Mouse (Mus musculus): ENCODE measurements at regions not wholly inside any gene's neighbourhood (a gene's known extent, or its start where the extent isn't known, plus 50 kb on each side); places are given as distances from the start of the nearest gene placed in this dataset.

DNA sequence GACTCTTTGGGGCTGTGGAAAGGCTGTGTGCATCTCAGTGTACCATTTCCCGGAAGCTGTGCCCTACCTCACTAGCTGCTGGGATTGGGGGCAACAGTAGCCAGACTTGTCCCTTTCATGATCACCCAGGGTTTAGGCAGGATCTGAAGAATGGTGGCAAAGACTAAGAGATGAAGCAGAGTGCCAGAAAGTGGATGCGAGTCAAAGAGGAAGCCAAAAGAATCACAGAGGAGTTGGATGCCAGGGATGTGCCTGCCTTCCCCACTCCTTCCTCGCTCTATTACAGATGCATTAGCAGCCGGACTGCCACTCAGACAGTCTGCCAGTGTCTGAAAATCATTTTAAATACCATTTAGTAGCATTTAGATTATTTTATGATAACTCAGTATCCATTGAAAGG, 271.5 kb upstream of the Slc24a2 start:
- no peak for ATAC-seq (ENCODE audit: low FRiP score, low read depth)
- Histone ChIP-seq H3K9ac (no peak overlapping the region), H3K4me2 (replicated peaks) (no peak overlapping the region), H3K9me3 (no peaks in the 10 kb centered on the region), H3K4me3 (no peak overlapping the region), H3K27me3 (no peaks in the 10 kb centered on the region), H3K27ac (no peak overlapping the region), H3K36me3 (no peaks in the 10 kb centered on the region), H3K4me1 (no peaks in the 10 kb centered on the region)
- WGBS, result 93% methylated on average over 4 of the region's 4 CpGs

DNA sequence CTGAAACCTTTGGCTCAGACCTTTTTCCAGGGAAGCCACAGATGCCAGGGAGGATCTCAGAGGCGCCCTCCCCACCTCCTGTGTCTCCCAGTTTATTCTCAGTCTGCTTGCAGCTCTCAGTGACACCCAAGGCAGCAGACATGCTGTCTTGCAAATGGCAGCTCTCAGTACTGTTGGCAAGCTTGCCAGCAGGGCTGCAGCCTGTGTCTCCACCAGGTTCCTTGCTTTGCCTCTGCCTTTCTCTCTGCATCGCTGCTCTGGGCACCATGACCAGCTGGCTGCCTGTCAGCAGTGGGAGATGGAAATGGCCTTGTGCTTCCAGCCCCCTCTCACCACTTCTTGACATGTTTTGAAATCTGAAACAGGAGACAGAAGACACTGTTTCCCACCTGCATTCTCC, 270.2 kb upstream of the Slc24a2 start:
- Histone ChIP-seq H3K4me1 (no peaks in the 10 kb centered on the region), H3K27ac (no peak overlapping the region), H3K9me3 (no peaks in the 10 kb centered on the region), H3K27me3 (no peaks in the 10 kb centered on the region), H3K4me2 (replicated peaks) (no peak overlapping the region), H3K4me3 (no peak overlapping the region), H3K36me3 (no peaks in the 10 kb centered on the region), H3K9ac (no peak overlapping the region)
- WGBS, result 71% methylated on average over 2 of the region's 2 CpGs
- no peak for ATAC-seq (ENCODE audit: low FRiP score, low read depth)

DNA sequence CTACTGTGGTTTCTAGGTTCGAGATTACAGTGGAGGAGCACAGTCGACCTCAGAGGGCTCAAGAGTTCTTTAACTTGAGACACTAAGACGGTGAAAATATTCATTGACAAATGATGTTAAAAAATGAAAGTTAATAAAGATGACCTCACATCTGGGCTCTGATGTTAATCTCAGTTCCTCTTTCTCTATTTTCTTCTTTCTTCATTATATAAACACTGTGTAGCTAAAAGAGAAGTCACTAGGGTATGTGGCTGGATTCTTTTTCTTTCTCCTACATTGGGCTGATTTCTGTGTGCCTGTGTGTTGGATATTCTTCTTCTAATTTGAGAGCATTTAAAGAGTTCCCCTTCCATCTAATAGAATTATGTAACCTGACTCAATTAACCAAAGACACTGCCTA, 257.5 kb upstream of the Slc24a2 start:
- Histone ChIP-seq H3K4me2 (replicated peaks) (no peak overlapping the region), H3K4me1 (no peaks in the 10 kb centered on the region), H3K27me3 (no peaks in the 10 kb centered on the region), H3K9me3 (no peaks in the 10 kb centered on the region), H3K27ac (no peak overlapping the region), H3K4me3 (no peak overlapping the region), H3K36me3 (no peaks in the 10 kb centered on the region), H3K9ac (no peak overlapping the region)
- 84% methylated on average over 3 of the region's 3 CpGs for WGBS
- no peak for ATAC-seq (ENCODE audit: low FRiP score, low read depth)

DNA sequence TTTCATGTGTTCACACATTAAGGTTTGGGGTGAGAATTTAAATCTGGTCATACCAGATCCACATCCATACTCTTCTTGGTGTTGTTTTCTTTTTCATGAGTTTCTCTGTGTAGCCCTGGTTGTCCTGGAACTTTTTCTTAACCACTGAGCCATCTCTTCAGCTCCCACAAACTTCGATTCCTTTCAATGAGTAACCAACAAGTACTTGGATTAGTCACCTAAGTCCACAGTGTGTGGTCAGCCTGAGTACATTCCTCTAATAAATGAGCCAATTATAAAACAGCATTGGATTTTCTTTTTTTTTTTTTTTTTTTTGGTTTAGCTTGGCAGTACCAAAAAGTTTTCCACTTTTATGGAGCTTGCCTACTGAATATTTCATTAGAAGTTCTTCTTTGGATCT, 245.3 kb upstream of the Slc24a2 start:
- no peaks in the 10 kb centered on the region for H3K4me1 ChIP-seq
- no peaks in the 10 kb centered on the region for H3K9me3 ChIP-seq
- no peak overlapping the region for H3K9ac ChIP-seq
- 60% methylated on average over 1 of the region's 1 CpGs for WGBS
- H3K4me3 ChIP-seq, result no peak overlapping the region
- H3K27me3 ChIP-seq, result no peaks in the 10 kb centered on the region
- H3K27ac ChIP-seq, result no peak overlapping the region
- no peak for ATAC-seq (ENCODE audit: low FRiP score, low read depth)
- H3K4me2 ChIP-seq (replicated peaks), result no peak overlapping the region
- no peaks in the 10 kb centered on the region for H3K36me3 ChIP-seq

- no peak overlapping the region for H3K4me3 ChIP-seq
- no peaks in the 10 kb centered on the region for H3K27me3 ChIP-seq
- no peaks in the 10 kb centered on the region for H3K9me3 ChIP-seq
- no peak overlapping the region for H3K27ac ChIP-seq
- WGBS, result 90% methylated on average over 16 of the region's 16 CpGs
- ATAC-seq (ENCODE audit: low FRiP score, low read depth), result no peak
- no peak overlapping the region for H3K9ac ChIP-seq
- no peaks in the 10 kb centered on the region for H3K36me3 ChIP-seq
- no peak overlapping the region for H3K4me2 ChIP-seq (replicated peaks)
- H3K4me1 ChIP-seq, result no peaks in the 10 kb centered on the region
Measured at GRCm38 (mm10) chr4:87473331-87474039, 243.2 kb upstream of the Slc24a2 start.

- 75% methylated on average over 1 of the region's 1 CpGs for WGBS
- H3K4me3 ChIP-seq, result no peak overlapping the region
- H3K9me3 ChIP-seq, result no peaks in the 10 kb centered on the region
- H3K4me2 ChIP-seq (replicated peaks), result no peak overlapping the region
- no peaks in the 10 kb centered on the region for H3K36me3 ChIP-seq
- no peaks in the 10 kb centered on the region for H3K27me3 ChIP-seq
- H3K4me1 ChIP-seq, result no peaks in the 10 kb centered on the region
- H3K9ac ChIP-seq, result no peak overlapping the region
- ATAC-seq (ENCODE audit: low FRiP score, low read depth), result no peak
- H3K27ac ChIP-seq, result no peak overlapping the region
Measured at GRCm38 (mm10) chr4:87472787-87473186, 242.5 kb upstream of the Slc24a2 start.

GRCm38 (mm10) chr4:87471385-87471784, 241.1 kb upstream of the Slc24a2 start:
- no peak overlapping the region for H3K9ac ChIP-seq
- H3K4me1 ChIP-seq, result no peaks in the 10 kb centered on the region
- H3K4me3 ChIP-seq, result no peak overlapping the region
- 57% methylated on average over 5 of the region's 5 CpGs for WGBS
- H3K36me3 ChIP-seq, result no peaks in the 10 kb centered on the region
- H3K27me3 ChIP-seq, result no peaks in the 10 kb centered on the region
- no peak for ATAC-seq (ENCODE audit: low FRiP score, low read depth)
- no peak overlapping the region for H3K27ac ChIP-seq
- H3K4me2 ChIP-seq (replicated peaks), result no peak overlapping the region
- H3K9me3 ChIP-seq, result no peaks in the 10 kb centered on the region

- no peak for ATAC-seq (ENCODE audit: low FRiP score, low read depth)
- Histone ChIP-seq H3K27ac (no peak overlapping the region), H3K27me3 (no peaks in the 10 kb centered on the region), H3K4me2 (replicated peaks) (no peak overlapping the region), H3K9me3 (no peaks in the 10 kb centered on the region), H3K4me1 (no peaks in the 10 kb centered on the region), H3K9ac (no peak overlapping the region), H3K36me3 (no peaks in the 10 kb centered on the region), H3K4me3 (no peak overlapping the region)
Measured at GRCm38 (mm10) chr4:87467600-87467999, 237.3 kb upstream of the Slc24a2 start.

DNA sequence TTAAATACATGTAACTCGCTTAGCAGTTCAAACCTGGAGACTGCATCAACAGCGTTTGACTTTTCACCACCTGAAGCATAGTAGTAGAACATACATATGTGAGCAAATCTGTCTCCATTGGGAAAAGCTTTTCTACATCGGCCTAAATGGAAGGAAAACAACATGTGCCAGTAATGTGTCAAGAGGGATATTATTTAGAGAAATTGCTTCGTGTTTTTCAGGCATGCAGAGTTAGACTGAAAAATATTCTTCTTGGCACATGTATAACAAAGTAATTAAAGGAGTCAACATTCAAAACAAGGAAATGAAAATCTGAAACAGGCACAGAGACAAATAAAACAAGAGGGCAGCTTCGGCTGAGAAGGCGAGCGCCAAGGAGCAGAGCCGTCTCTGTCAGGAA, 236.7 kb upstream of the Slc24a2 start:
- no peak overlapping the region for H3K27ac ChIP-seq
- no peaks in the 10 kb centered on the region for H3K9me3 ChIP-seq
- H3K9ac ChIP-seq, result no peak overlapping the region
- no peak for ATAC-seq (ENCODE audit: low FRiP score, low read depth)
- H3K27me3 ChIP-seq, result no peaks in the 10 kb centered on the region
- H3K4me3 ChIP-seq, result no peak overlapping the region
- H3K36me3 ChIP-seq, result no peaks in the 10 kb centered on the region
- WGBS, result 68% methylated on average over 8 of the region's 8 CpGs
- no peaks in the 10 kb centered on the region for H3K4me1 ChIP-seq
- H3K4me2 ChIP-seq (replicated peaks), result no peak overlapping the region

- Histone ChIP-seq H3K27ac (no peak overlapping the region), H3K27me3 (no peaks in the 10 kb centered on the region), H3K36me3 (no peaks in the 10 kb centered on the region), H3K4me2 (replicated peaks) (no peak overlapping the region), H3K9me3 (no peaks in the 10 kb centered on the region), H3K4me3 (no peak overlapping the region), H3K9ac (no peak overlapping the region), H3K4me1 (peaks cover 9% of the 10 kb centered on the region)
- 65% methylated on average over 7 of the region's 7 CpGs for WGBS
- ATAC-seq (ENCODE audit: low FRiP score, low read depth), result peak; percentile 36; the same call in 1 of the 2 replicates
Measured at GRCm38 (mm10) chr4:87461181-87461912, 231.1 kb upstream of the Slc24a2 start.

- ATAC-seq (ENCODE audit: low FRiP score, low read depth), result no peak
- H3K4me2 ChIP-seq (replicated peaks), result no peak overlapping the region
- no peaks in the 10 kb centered on the region for H3K36me3 ChIP-seq
- H3K27me3 ChIP-seq, result no peaks in the 10 kb centered on the region
- no peak overlapping the region for H3K27ac ChIP-seq
- no peak overlapping the region for H3K4me3 ChIP-seq
- WGBS, result 63% methylated on average over 5 of the region's 5 CpGs
- no peaks in the 10 kb centered on the region for H3K9me3 ChIP-seq
- H3K9ac ChIP-seq, result no peak overlapping the region
- H3K4me1 ChIP-seq, result peaks cover 3% of the 10 kb centered on the region; the same call in 1 of the 2 replicates
Measured at GRCm38 (mm10) chr4:87455863-87456578, 225.7 kb upstream of the Slc24a2 start.

GRCm38 (mm10) chr4:87452122-87452521, 221.8 kb upstream of the Slc24a2 start:
- 73% methylated on average over 2 of the region's 2 CpGs for WGBS
- peaks cover 14% of the 10 kb centered on the region; the same call in 1 of the 2 replicates for H3K4me1 ChIP-seq
- no peak for ATAC-seq (ENCODE audit: low FRiP score, low read depth)

More at GRCm38 (mm10) chr4:87452122-87452521, 221.8 kb upstream of the Slc24a2 start:
- H3K9me3 ChIP-seq, result no peaks in the 10 kb centered on the region
- H3K36me3 ChIP-seq, result no peaks in the 10 kb centered on the region
- no peak overlapping the region for H3K4me3 ChIP-seq
- no peaks in the 10 kb centered on the region for H3K27me3 ChIP-seq
- no peak overlapping the region for H3K9ac ChIP-seq
- no peak overlapping the region for H3K4me2 ChIP-seq (replicated peaks)
- H3K27ac ChIP-seq, result no peak overlapping the region

Data from limb, embryonic 13.5 days (tissue).